Comparison of ENCODE assay signal across 9 mouse cellular contexts in genomic region chr14:61688666-61689065, GRCm38 (mm10).
DNase-seq lines count a peak whose midpoint lies in the region; ATAC-seq and TF ChIP-seq lines count a peak whose summit lies in the region.
"Had no signal": no experiment of that assay in that cellular context is flagged by ENCODE, and none has a peak within 500 bp of the region (broad histone marks: within the 10 kb centered on the region; RNA-seq: fewer than 3 reads in every experiment).

No protein-coding gene starts in this region.

- no peaks in the 10 kb centered on the region for H3K9me3 ChIP-seq in heart, embryonic 10.5 days
- H3K9me3 ChIP-seq in heart, embryonic 11.5 days (replicated peaks; ENCODE audit: control insufficient read depth, low read length) = no peaks in the 10 kb centered on the region
- H3K9me3 ChIP-seq in liver, embryonic 14.5 days (ENCODE audit: control insufficient read depth, low read length) = no peaks in the 10 kb centered on the region

- peak overlapping the region; percentile 68 for H3K4me2 ChIP-seq in heart, embryonic 11.5 days
- H3K4me2 ChIP-seq in liver, embryonic 14.5 days (ENCODE audit: low read depth) = peak overlapping the region; percentile 51

- H3K4me3 ChIP-seq in heart, embryonic 10.5 days = peak overlapping the region; percentile 47
- no peak overlapping the region for H3K4me3 ChIP-seq in heart, embryonic 11.5 days (ENCODE audit: low read depth, low read length)
- 0 out of 4 replicates have a peak overlapping the region, but pooled peaks of 1 of the 2 experiments have one; percentile 2 for H3K4me3 ChIP-seq in liver, embryonic 14.5 days (ENCODE audit: insufficient read depth in 1 of 2, low read depth in 2 of 2, low read length in 2 of 2)

- WGBS in heart, embryonic 10.5 days = 3% methylated on average over 9 of the region's 9 CpGs
- 2% methylated on average over 9 of the region's 9 CpGs for WGBS in heart, embryonic 11.5 days (ENCODE audit: insufficient replicate concordance)
- WGBS in liver, embryonic 14.5 days (ENCODE audit: insufficient replicate concordance) = 5% methylated on average over 9 of the region's 9 CpGs

- TF ChIP-seq CTCF in liver, embryonic 14.5 days (IDR thresholded peaks at IDR 0.05; ENCODE audit: low read depth) = no peak

- TF ChIP-seq EP300 in liver, embryonic 14.5 days (IDR thresholded peaks at IDR 0.05; ENCODE audit: low read depth) = no peak

- H3K36me3 ChIP-seq in heart, embryonic 10.5 days = no peaks in the 10 kb centered on the region
- H3K36me3 ChIP-seq in heart, embryonic 11.5 days (ENCODE audit: control insufficient read depth, insufficient read depth, low read length) = no peaks in the 10 kb centered on the region
- H3K36me3 ChIP-seq in liver, embryonic 14.5 days (replicated peaks; ENCODE audit: control insufficient read depth, insufficient read depth, low read depth) = no peaks in the 10 kb centered on the region

- no peak overlapping the region for H3K9ac ChIP-seq in heart, embryonic 11.5 days (ENCODE audit: low read depth, low read length)
- no peak overlapping the region for H3K9ac ChIP-seq in liver, embryonic 14.5 days (replicated peaks)

- no peak overlapping the region for H3K27ac ChIP-seq in heart, embryonic 10.5 days
- H3K27ac ChIP-seq in heart, embryonic 11.5 days (ENCODE audit: low read depth, low read length) = no peak overlapping the region
- no peak overlapping the region for H3K27ac ChIP-seq in liver, embryonic 14.5 days

- ATAC-seq in heart, embryonic 11.5 days (replicated peaks; ENCODE audit: insufficient number of reproducible peaks, low FRiP score, low TSS enrichment) = no peak
- no peak for ATAC-seq in liver, embryonic 14.5 days (ENCODE audit: insufficient read depth)
- ATAC-seq in activated CD4-positive, CD25-positive, alpha-beta regulatory T cell, adult 4 months = no peak

- H3K27me3 ChIP-seq in heart, embryonic 10.5 days (ENCODE audit: insufficient read depth, poor library complexity, severe bottlenecking) = peaks cover 72% of the 10 kb centered on the region
- peaks cover 46% of the 10 kb centered on the region for H3K27me3 ChIP-seq in heart, embryonic 11.5 days (ENCODE audit: control insufficient read depth, insufficient read depth, low read length)
- peaks cover 80% of the 10 kb centered on the region for H3K27me3 ChIP-seq in liver, embryonic 14.5 days (ENCODE audit: control insufficient read depth, insufficient read depth, low read length)

- DNase-seq in heart, embryonic 10.5 days (ENCODE audit: low spot score) = no peak
- no peak for DNase-seq in heart, postnatal 4 days
- DNase-seq in Muller cell, postnatal 12 days (ENCODE audit: inconsistent ontology term) = peak; percentile 27
- no peak for DNase-seq in liver, embryonic 14.5 days (ENCODE audit: low read depth in 3 of 3, low spot score in 3 of 3)
- DNase-seq in adrenal gland, postnatal 25 days = no peak
- DNase-seq in urinary bladder, adult 18-20 months (ENCODE audit: low spot score in 2 of 2) = no peak
- DNase-seq: gastrocnemius, postnatal 25 days had no signal

- H3K4me1 ChIP-seq in heart, embryonic 10.5 days = peaks cover 43% of the 10 kb centered on the region
- peaks cover 19% of the 10 kb centered on the region for H3K4me1 ChIP-seq in heart, embryonic 11.5 days (ENCODE audit: control insufficient read depth, insufficient read depth, low read length)
- H3K4me1 ChIP-seq in liver, embryonic 14.5 days (replicated peaks; ENCODE audit: control insufficient read depth in 2 of 2, insufficient read depth in 2 of 2, low read length in 1 of 2) = peaks cover 8 to 14% of the 10 kb centered on the region in 2 experiments
